Mouse (Mus musculus) urinary bladder, adult 2 months (tissue): ENCODE measurements around the gene Ganc. TPM values are rescaled to one million over a fixed set of nuclear protein-coding genes. Genes with fewer than 3 reads are reported as not detected.

Source experiments
- DNase-seq: peaks from one replicate; pipeline ENCODE4 v3.0.0; 2022; ENCODE audit warnings: low spot score
- polyA plus RNA-seq: library from polyadenylated mRNA; depleted of rRNA; stranded (reverse); fragments of >200 nt; gene quantifications from 2 replicates; pipeline ENCODE4 v1.2.3, GENCODE M21; 2012

Ganc gene
- polyA plus RNA-seq, 1 experiment: 14.7 TPM

GRCm38 (mm10) chr2:120450724-120451123 lies 47.0 kb downstream of the Ganc start:
- DNase-seq: no peak

GRCm38 (mm10) chr2:120452600-120452999 lies 48.9 kb downstream of the Ganc start:
- no peak for DNase-seq

GRCm38 (mm10) chr2:120454987-120455386 lies 51.3 kb downstream of the Ganc start:
- no peak for DNase-seq

GRCm38 (mm10) chr2:120455719-120456118 lies 52.0 kb downstream of the Ganc start, which contains the start of gene Capn3:
Gene Capn3, plus strand, starts transcription at chr2:120456019.
- DNase-seq: no peak

GRCm38 (mm10) chr2:120460216-120460615 lies 56.5 kb downstream of the Ganc start:
- DNase-seq: no peak

- no peak for DNase-seq
Observed at GRCm38 (mm10) chr2:120463328-120463727, 59.6 kb downstream of the Ganc start.

- no peak for DNase-seq
Observed at GRCm38 (mm10) chr2:120464091-120464490, 60.4 kb downstream of the Ganc start.

GRCm38 (mm10) chr2:120464732-120465396 lies 61.2 kb downstream of the Ganc start:
- no peak for DNase-seq

GRCm38 (mm10) chr2:120465397-120465785 lies 61.7 kb downstream of the Ganc start:
- DNase-seq: no peak

GRCm38 (mm10) chr2:120468011-120468410 lies 64.3 kb downstream of the Ganc start:
- no peak for DNase-seq

GRCm38 (mm10) chr2:120469220-120469619 lies 65.5 kb downstream of the Ganc start:
- no peak for DNase-seq

GRCm38 (mm10) chr2:120469715-120470114 lies 66.0 kb downstream of the Ganc start:
- no peak for DNase-seq

GRCm38 (mm10) chr2:120470856-120471255 lies 67.2 kb downstream of the Ganc start:
- no peak for DNase-seq

- DNase-seq: no peak
Observed at GRCm38 (mm10) chr2:120476277-120477087, 72.8 kb downstream of the Ganc start.

GRCm38 (mm10) chr2:120478600-120478999 lies 74.9 kb downstream of the Ganc start:
- peak; percentile 41 for DNase-seq

GRCm38 (mm10) chr2:120481921-120482320 lies 78.2 kb downstream of the Ganc start:
- no peak for DNase-seq

GRCm38 (mm10) chr2:120482506-120483389 lies 79.1 kb downstream of the Ganc start:
- DNase-seq: no peak

GRCm38 (mm10) chr2:120484241-120484640 lies 80.5 kb downstream of the Ganc start:
- no peak for DNase-seq

- DNase-seq: no peak
Observed at GRCm38 (mm10) chr2:120493254-120493653, 89.6 kb downstream of the Ganc start.

- no peak for DNase-seq
Observed at GRCm38 (mm10) chr2:120496511-120496910, 92.8 kb downstream of the Ganc start.

GRCm38 (mm10) chr2:120499971-120500471 lies 96.3 kb downstream of the Ganc start:
- DNase-seq: no peak
